Mouse (Mus musculus) left cerebral cortex, postnatal 10 days (tissue): ENCODE measurements around the gene Grasp. TPM values are rescaled to one million over a fixed set of nuclear protein-coding genes. Genes with fewer than 3 reads are reported as not detected.

Experiments used
- DNase-seq, 2 experiments: peaks; one replicate each; pipeline ENCODE4 v3.0.0; 2021 to 2022; ENCODE audit warnings: low spot score in 2 of 2, mixed read lengths in 1 of 2; ENCODE audit errors: extremely low spot score in 1 of 2
- intact Hi-C: fragments of 180-260 bp; cut with DNase I; formaldehyde crosslinking; loops from one replicate; pipeline ENCODE4 v1.15.1; 2025
- total RNA-seq, 2 experiments: library from RNA; stranded (reverse); gene quantifications; 2 replicates each; pipeline ENCODE4 v1.2.3; 2021

Grasp gene
- total RNA-seq, 2 experiments from 2014 or later, result 30.9 to 34.2 TPM

- intact Hi-C loops, result no loop called here
- peak in 1 of 2 experiments; percentile 34 for DNase-seq
These were observed 34.4 kb downstream of the Grasp start for GRCm38 (mm10) chr15:101258420-101258819.

- intact Hi-C loops, result no loop called here
- no peak for DNase-seq
These were observed 35.9 kb downstream of the Grasp start for GRCm38 (mm10) chr15:101259922-101260321.

- DNase-seq, result peak in 1 of 2 experiments; percentile 75
- intact Hi-C loops, result no loop called here
These were observed 36.4 kb downstream of the Grasp start for GRCm38 (mm10) chr15:101260387-101260786.

GRCm38 (mm10) chr15:101260874-101261622 lies 37.1 kb downstream of the Grasp start:
- intact Hi-C loops, result no loop called here
- DNase-seq, result no peak

GRCm38 (mm10) chr15:101262502-101262901 lies 38.5 kb downstream of the Grasp start:
- intact Hi-C loops, result no loop called here
- peak in 1 of 2 experiments; percentile 58 for DNase-seq

GRCm38 (mm10) chr15:101266132-101266963 lies 42.4 kb downstream of the Grasp start:
- intact Hi-C loops, result no loop called here
- DNase-seq, result peak; percentile 87 to 98

- intact Hi-C loops, result no loop called here
- DNase-seq, result no peak
These were observed 43.4 kb downstream of the Grasp start for GRCm38 (mm10) chr15:101267053-101268032.

- DNase-seq, result peak in 1 of 2 experiments; percentile 41
- intact Hi-C loops, result no loop called here
These were observed 46.3 kb downstream of the Grasp start for GRCm38 (mm10) chr15:101270101-101270820.

- intact Hi-C loops, result no loop called here
- no peak for DNase-seq
These were observed 47.1 kb downstream of the Grasp start for GRCm38 (mm10) chr15:101271107-101271506.

- intact Hi-C loops, result no loop called here
- peak in 1 of 2 experiments; percentile 38 for DNase-seq
These were observed 47.5 kb downstream of the Grasp start for GRCm38 (mm10) chr15:101271513-101271912.

- DNase-seq, result no peak
- intact Hi-C loops, result no loop called here
These were observed 50.4 kb downstream of the Grasp start for GRCm38 (mm10) chr15:101274380-101274779.

- DNase-seq, result peak; percentile 42 to 70
- intact Hi-C loops, result no loop called here
These were observed 53.4 kb downstream of the Grasp start for GRCm38 (mm10) chr15:101277351-101277899.

- intact Hi-C loops, result no loop called here
- DNase-seq, result peak in 1 of 2 experiments; percentile 44
These were observed 54.6 kb downstream of the Grasp start for GRCm38 (mm10) chr15:101278589-101278988.

GRCm38 (mm10) chr15:101279430-101279999 lies 55.5 kb downstream of the Grasp start:
- intact Hi-C loops, result no loop called here
- no peak for DNase-seq
